Mouse (Mus musculus) cerebellum, adult 11-12 months (tissue): ENCODE measurements around the gene Zscan4f.
"Not testable (repeated sequence)": the region's sequence is repeated elsewhere in the genome, so short reads cannot be mapped to it uniquely, and the experiment has no call there.

Source experiments
- DNase-seq: peaks from one replicate; pipeline ENCODE4 v3.0.0; 2022

Gene Zscan4f

GRCm38 (mm10) chr7:11397615-11398014 lies at the start of gene Zscan4f:
TSS of gene Zscan4f (plus strand) at chr7:11397915.
- not testable (repeated sequence) for DNase-seq

- not testable (repeated sequence) for DNase-seq
These were observed 13.1 kb upstream of the Zscan4f start for GRCm38 (mm10) chr7:11384641-11385040.
